Mouse (Mus musculus): ENCODE data around the gene Olfr1293-ps.

Gene Olfr1293-ps

GRCm38 (mm10) chr2:111524903-111525302 lies at the start of gene Olfr1293-ps:
Gene Olfr1293-ps (plus strand): TSS chr2:111525203.
- no peak for DNase-seq (ENCODE audit: low spot score)

GRCm38 (mm10) chr2:111480519-111480918 lies 44.5 kb upstream of the Olfr1293-ps start, which contains the start of gene Olfr1289:
Gene Olfr1289 (plus strand): TSS chr2:111480819.
- no peak for DNase-seq (ENCODE audit: low spot score)

- no peak for DNase-seq (ENCODE audit: low spot score)
Observed at GRCm38 (mm10) chr2:111493729-111494128, 31.3 kb upstream of the Olfr1293-ps start, which contains the start of gene Olfr1290. Gene Olfr1290 (minus strand): TSS chr2:111493829.

GRCm38 (mm10) chr2:111496880-111497279 lies 28.1 kb upstream of the Olfr1293-ps start, which contains the start of gene Olfr1291-ps1:
Gene Olfr1291-ps1 (plus strand): TSS chr2:111497180.
- no peak for DNase-seq (ENCODE audit: low spot score)

GRCm38 (mm10) chr2:111517451-111517850 lies 7.6 kb upstream of the Olfr1293-ps start:
- no peak for DNase-seq (ENCODE audit: low spot score)

GRCm38 (mm10) chr2:111540191-111540590 lies 15.2 kb downstream of the Olfr1293-ps start, which contains the start of gene Olfr1294:
Gene Olfr1294 (minus strand): TSS chr2:111540291.
- DNase-seq (ENCODE audit: low spot score), result no peak

- no peak for DNase-seq (ENCODE audit: low spot score)
Observed at GRCm38 (mm10) chr2:111569581-111569980, 44.6 kb downstream of the Olfr1293-ps start, which contains the start of gene Olfr1295. Gene Olfr1295 (minus strand): TSS chr2:111569681.
